ENCODE assay signal across 15 mouse cellular contexts in genomic region chr10:13713711-13714110, GRCm38 (mm10).
DNase-seq lines count a peak whose midpoint lies in the region; ATAC-seq and TF ChIP-seq lines count a peak whose summit lies in the region.
"Had no signal": no experiment of that assay in that cellular context is flagged by ENCODE, and none has a peak within 500 bp of the region (broad histone marks: within the 10 kb centered on the region; RNA-seq: fewer than 3 reads in every experiment).

No protein-coding gene starts in this region.

- no peaks in the 10 kb centered on the region for H3K27me3 ChIP-seq in cerebellum, adult 2 months (ENCODE audit: control insufficient read depth, insufficient read depth, low read length)
- no peaks in the 10 kb centered on the region for H3K27me3 ChIP-seq in midbrain, embryonic 11.5 days (ENCODE audit: control insufficient read depth, insufficient read depth, low read length)
- H3K27me3 ChIP-seq in midbrain, embryonic 15.5 days (replicated peaks): no peaks in the 10 kb centered on the region
- no peaks in the 10 kb centered on the region for H3K27me3 ChIP-seq in hindbrain, embryonic 12.5 days
- H3K27me3 ChIP-seq: intestine, embryonic 15.5 days had no signal

- 0 out of 2 replicates have a peak, but pooled peaks have one; percentile 24 for ATAC-seq in midbrain, embryonic 11.5 days (ENCODE audit: low FRiP score)
- no peak for ATAC-seq in midbrain, embryonic 15.5 days (replicated peaks)
- ATAC-seq in hindbrain, embryonic 12.5 days (ENCODE audit: low FRiP score): no peak
- ATAC-seq: intestine, embryonic 15.5 days had no signal

- no peak overlapping the region for H3K4me3 ChIP-seq in cerebellum, adult 2 months (replicated peaks; ENCODE audit: insufficient read depth, low read depth, low read length)
- no peak overlapping the region for H3K4me3 ChIP-seq in midbrain, embryonic 11.5 days (ENCODE audit: low read depth, low read length)
- no peak overlapping the region for H3K4me3 ChIP-seq in midbrain, embryonic 15.5 days
- no peak overlapping the region for H3K4me3 ChIP-seq in hindbrain, embryonic 12.5 days
- H3K4me3 ChIP-seq in olfactory bulb, adult 2 months (ENCODE audit: insufficient read depth, low read depth, low read length): no peak overlapping the region
- H3K4me3 ChIP-seq: erythroblast, embryonic 14.5 days; intestine, embryonic 15.5 days had no signal

- H3K4me1 ChIP-seq in cerebellum, adult 2 months (ENCODE audit: control insufficient read depth, insufficient read depth, low read length): peaks cover 23% of the 10 kb centered on the region
- H3K4me1 ChIP-seq in midbrain, embryonic 11.5 days (ENCODE audit: control insufficient read depth, insufficient read depth, low read length): peaks cover 7% of the 10 kb centered on the region; the same call in 1 of the 2 replicates
- H3K4me1 ChIP-seq in midbrain, embryonic 15.5 days: peaks cover 9% of the 10 kb centered on the region
- H3K4me1 ChIP-seq in hindbrain, embryonic 12.5 days: peaks cover 21% of the 10 kb centered on the region
- peaks cover 11% of the 10 kb centered on the region for H3K4me1 ChIP-seq in olfactory bulb, adult 2 months (ENCODE audit: control insufficient read depth, insufficient read depth, low read length)

- no peaks in the 10 kb centered on the region for H3K36me3 ChIP-seq in midbrain, embryonic 11.5 days (ENCODE audit: control insufficient read depth, insufficient read depth, low read length)
- H3K36me3 ChIP-seq in midbrain, embryonic 15.5 days (replicated peaks): no peaks in the 10 kb centered on the region
- no peaks in the 10 kb centered on the region for H3K36me3 ChIP-seq in hindbrain, embryonic 12.5 days
- H3K36me3 ChIP-seq: intestine, embryonic 15.5 days had no signal

- H3K27ac ChIP-seq in cerebellum, adult 2 months (ENCODE audit: insufficient read depth, low read length): peak overlapping the region; percentile 21; the same call in 1 of the 2 replicates
- no peak overlapping the region for H3K27ac ChIP-seq in midbrain, embryonic 11.5 days (ENCODE audit: low read depth, low read length)
- no peak overlapping the region for H3K27ac ChIP-seq in midbrain, embryonic 15.5 days
- peak overlapping the region; percentile 66; the same call in 1 of the 2 replicates for H3K27ac ChIP-seq in hindbrain, embryonic 12.5 days
- H3K27ac ChIP-seq in olfactory bulb, adult 2 months (ENCODE audit: insufficient read depth, low read depth, low read length): peak overlapping the region; percentile 63; the same call in 1 of the 2 replicates
- H3K27ac ChIP-seq: intestine, embryonic 15.5 days; liver, embryonic 14.5 days; macrophage had no signal

- H3K9ac ChIP-seq in midbrain, embryonic 11.5 days (ENCODE audit: low read length): no peak overlapping the region
- H3K9ac ChIP-seq in midbrain, embryonic 15.5 days: no peak overlapping the region
- H3K9ac ChIP-seq in hindbrain, embryonic 12.5 days: no peak overlapping the region
- H3K9ac ChIP-seq: intestine, embryonic 15.5 days; liver, embryonic 14.5 days had no signal

- no peaks in the 10 kb centered on the region for H3K9me3 ChIP-seq in midbrain, embryonic 11.5 days (ENCODE audit: control insufficient read depth, low read length)
- no peaks in the 10 kb centered on the region for H3K9me3 ChIP-seq in midbrain, embryonic 15.5 days
- H3K9me3 ChIP-seq in hindbrain, embryonic 12.5 days (replicated peaks): no peaks in the 10 kb centered on the region
- H3K9me3 ChIP-seq: intestine, embryonic 15.5 days had no signal

- no peak for TF ChIP-seq CTCF in cerebellum, adult 2 months (IDR thresholded peaks at IDR 0.05; ENCODE audit: borderline replicate concordance, insufficient read depth, low read depth, low read length)
- TF ChIP-seq CTCF in olfactory bulb, adult 2 months (IDR thresholded peaks at IDR 0.05; ENCODE audit: insufficient read depth, low read depth, low read length): no peak

- no peak overlapping the region for H3K4me2 ChIP-seq in midbrain, embryonic 11.5 days
- no peak overlapping the region for H3K4me2 ChIP-seq in midbrain, embryonic 15.5 days
- H3K4me2 ChIP-seq in hindbrain, embryonic 12.5 days (replicated peaks): no peak overlapping the region
- H3K4me2 ChIP-seq: intestine, embryonic 15.5 days had no signal

- 56% methylated on average over 5 of the region's 5 CpGs for WGBS in cerebellum, adult 2 months
- 86% methylated on average over 5 of the region's 5 CpGs for WGBS in midbrain, embryonic 11.5 days
- 68% methylated on average over 5 of the region's 5 CpGs for WGBS in midbrain, embryonic 15.5 days
- 84% methylated on average over 5 of the region's 5 CpGs for WGBS in hindbrain, embryonic 12.5 days
- 65% methylated on average over 5 of the region's 5 CpGs for WGBS in olfactory bulb, adult 2 months

- DNase-seq in cerebellum, adult 2 months: peak; percentile 29 to 37
- no peak for DNase-seq in cerebellum, adult 9-10 months
- DNase-seq in midbrain, embryonic 11.5 days (ENCODE audit: low spot score, missing footprints): peak; percentile 83
- DNase-seq in urinary bladder, postnatal 10 days (ENCODE audit: low spot score): no peak
- DNase-seq in retina, embryonic 14.5 days (ENCODE audit: low spot score): no peak
- DNase-seq: kidney, postnatal 14 days; layer of hippocampus, postnatal 36 days; right cerebral cortex, postnatal 4 days had no signal

- TF ChIP-seq POLR2A in cerebellum, adult 2 months (IDR thresholded peaks at IDR 0.05; ENCODE audit: borderline replicate concordance, insufficient read depth, low read length): no peak
- no peak for TF ChIP-seq POLR2A in olfactory bulb, adult 2 months (IDR thresholded peaks at IDR 0.05; ENCODE audit: insufficient read depth, low read depth, low read length)

Comparison
In these comparisons a context has a peak if more than half of its experiments do, and no peak if none do; other contexts are left out.
1. DNase-seq: peak in cerebellum, adult 2 months (2 of 2) and midbrain, embryonic 11.5 days (single experiment); none in cerebellum, adult 9-10 months (single experiment), urinary bladder, postnatal 10 days (single experiment) and retina, embryonic 14.5 days (single experiment).
2. H3K27ac ChIP-seq: peak in cerebellum, adult 2 months (single experiment), hindbrain, embryonic 12.5 days (single experiment) and olfactory bulb, adult 2 months (single experiment); none in midbrain, embryonic 11.5 days (single experiment) and midbrain, embryonic 15.5 days (single experiment).